Mouse (Mus musculus): ENCODE data around the gene Vmn2r68.

DNA sequence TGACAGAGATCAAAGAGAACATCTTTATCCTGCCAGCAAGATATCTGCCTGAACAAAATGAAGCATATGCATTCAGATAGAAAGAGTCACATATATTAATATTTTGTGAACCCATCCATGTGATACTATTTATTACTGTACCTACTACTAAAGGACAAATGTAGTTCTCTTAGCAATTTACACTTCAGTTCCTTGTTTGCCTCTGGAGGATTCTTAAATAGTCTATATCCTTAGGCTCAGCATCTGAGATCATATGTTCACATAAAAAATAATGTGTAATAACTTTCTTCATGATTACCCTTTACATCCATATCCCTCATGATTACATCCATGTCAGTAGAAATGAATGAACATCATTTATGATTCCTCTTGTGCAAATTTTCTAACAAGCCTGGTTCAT, at the start of gene Vmn2r68:
- TF ChIP-seq POLR2A (IDR thresholded peaks at IDR 0.05; ENCODE audit: borderline replicate concordance, control insufficient read depth, low read depth, low read length) (no peak), CTCF (IDR thresholded peaks at IDR 0.05; ENCODE audit: control insufficient read depth, insufficient read depth, low read length) (no peak)
